Comparison of ENCODE assay signal across 2 mouse cellular contexts in the genomic region with DNA sequence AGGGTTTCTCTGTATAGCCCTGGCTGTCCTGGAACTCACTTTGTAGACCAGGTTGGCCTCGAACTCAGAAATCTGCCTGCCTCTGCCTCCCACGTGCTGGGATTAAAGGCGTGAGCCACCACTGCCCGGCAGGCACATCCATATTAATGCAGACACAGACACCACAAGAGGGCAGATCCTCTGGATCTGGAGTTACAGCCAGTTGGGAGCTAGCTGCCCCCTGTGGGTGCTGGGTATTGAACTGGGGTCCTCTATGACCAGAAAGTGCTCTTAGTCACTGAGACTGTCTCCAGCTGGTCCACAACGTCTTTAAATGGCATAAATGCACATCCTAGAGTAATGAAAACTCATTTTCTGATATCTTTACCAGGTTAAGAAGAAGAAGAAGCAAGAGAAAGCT. TPM values are rescaled to one million over a fixed set of nuclear protein-coding genes. Genes with fewer than 3 reads are reported as not detected.
"Had no signal": no experiment of that assay in that cellular context is flagged by ENCODE, and none has a peak within 500 bp of the region (broad histone marks: within the 10 kb centered on the region; RNA-seq: fewer than 3 reads in every experiment).

No protein-coding gene starts in this region.

RNA-seq across cellular contexts. Expression of a gene that starts 39.3 kb away (rescaled TPM):
- polyA plus RNA-seq: myocyte; small intestine, adult 2 months had no signal
